Comparison of ENCODE assay signal across 18 mouse cellular contexts in the genomic region with DNA sequence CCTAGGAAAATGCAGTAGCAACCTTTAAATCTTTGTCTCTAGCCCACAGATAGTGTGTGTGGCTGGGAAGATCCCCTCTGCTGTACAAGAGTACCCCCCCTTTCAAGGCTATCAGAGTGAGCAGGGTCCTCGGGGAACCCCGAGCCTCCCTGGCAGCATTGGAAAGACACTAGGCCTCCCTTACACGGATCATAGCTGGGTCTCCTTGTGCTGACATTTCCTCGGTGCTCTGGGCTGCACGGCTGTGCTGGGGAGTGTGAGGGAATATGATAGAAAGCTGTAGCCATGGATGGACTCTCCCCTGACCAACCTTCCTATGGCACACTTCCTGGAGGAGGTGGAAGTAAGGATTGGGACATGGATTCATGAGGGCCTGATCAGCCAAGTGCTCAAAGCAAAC. TPM values are rescaled to one million over a fixed set of nuclear protein-coding genes. Genes with fewer than 3 reads are reported as not detected.
"Had no signal": no experiment of that assay in that cellular context is flagged by ENCODE, and none has a peak within 500 bp of the region (broad histone marks: within the 10 kb centered on the region; RNA-seq: fewer than 3 reads in every experiment).

No protein-coding gene starts in this region.

RNA-seq across cellular contexts. Expression of a gene that starts 27.4 kb away (rescaled TPM):
- polyA plus RNA-seq: embryonic facial prominence, embryonic 10.5 days; embryonic facial prominence, embryonic 11.5 days; embryonic facial prominence, embryonic 12.5 days; embryonic facial prominence, embryonic 13.5 days; embryonic facial prominence, embryonic 14.5 days; embryonic facial prominence, embryonic 15.5 days; erythroblast, embryonic 14.5 days; forebrain, embryonic 10.5 days; forebrain, embryonic 11.5 days; forebrain, embryonic 12.5 days; forebrain, embryonic 13.5 days; forebrain, embryonic 14.5 days; forebrain, embryonic 15.5 days; forebrain, embryonic 16.5 days; forebrain, postnatal 0 days; frontal cortex, adult 2 months had no signal

RNA-seq across cellular contexts. Expression of a gene that starts 50.6 kb away (rescaled TPM):
- polyA plus RNA-seq: cortical plate, adult 2 months; embryonic facial prominence, embryonic 10.5 days; embryonic facial prominence, embryonic 11.5 days; embryonic facial prominence, embryonic 12.5 days; embryonic facial prominence, embryonic 13.5 days; embryonic facial prominence, embryonic 14.5 days; embryonic facial prominence, embryonic 15.5 days; erythroblast, embryonic 14.5 days; forebrain, embryonic 10.5 days; forebrain, embryonic 11.5 days; forebrain, embryonic 12.5 days; forebrain, embryonic 13.5 days; forebrain, embryonic 14.5 days; forebrain, embryonic 15.5 days; forebrain, embryonic 16.5 days; forebrain, postnatal 0 days; frontal cortex, adult 2 months; heart, adult 2 months had no signal
